Mouse (Mus musculus): Measurements from ENCODE around the gene Htr1f. TPM values are rescaled to one million over a fixed set of nuclear protein-coding genes. Genes with fewer than 3 reads are reported as not detected.
A peak's percentile ranks its signal among the peaks of the same experiment; 100 is the strongest.

Gene Htr1f
- polyA plus RNA-seq, 1 experiment from 2014 or later = not detected

- Histone ChIP-seq H3K27me3 (ENCODE audit: control insufficient read depth, insufficient read depth, low read length) (no peaks in the 10 kb centered on the region), H3K4me3 (replicated peaks; ENCODE audit: low read length) (no peak overlapping the region), H3K36me3 (ENCODE audit: control insufficient read depth, insufficient read depth, low read length) (no peaks in the 10 kb centered on the region), H3K9ac (ENCODE audit: low read length) (no peak overlapping the region), H3K9me3 (replicated peaks; ENCODE audit: control insufficient read depth, low read length) (no peaks in the 10 kb centered on the region), H3K27ac (ENCODE audit: low read length) (no peak overlapping the region), H3K4me1 (ENCODE audit: control insufficient read depth, insufficient read depth, low read length) (no peaks in the 10 kb centered on the region), H3K4me2 (ENCODE audit: low read depth, low read length) (no peak overlapping the region)
- WGBS = 80% methylated on average over 10 of the region's 10 CpGs
- ATAC-seq (ENCODE audit: insufficient read depth, low FRiP score) = no peak
These were observed 196.9 kb downstream of the Htr1f start for GRCm38 (mm10) chr16:64908747-64909146.

DNA sequence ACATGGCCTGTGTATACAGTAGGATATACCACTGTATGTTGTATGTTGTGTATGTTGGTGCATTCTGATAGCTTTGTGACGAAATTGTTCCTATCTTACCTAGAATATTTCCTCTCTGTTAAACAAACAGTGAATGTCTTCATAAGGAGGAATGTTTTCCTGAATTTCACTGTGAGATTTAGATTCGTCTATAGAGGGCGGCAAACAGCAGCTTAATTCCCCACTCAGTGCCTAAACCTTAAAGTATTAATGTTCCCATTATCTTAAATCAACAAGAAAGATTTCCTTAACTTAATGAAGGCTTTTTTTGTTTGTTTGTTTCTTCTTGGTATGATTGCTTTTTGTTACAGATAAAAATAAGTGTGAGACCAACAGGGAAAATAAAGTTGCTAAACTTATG lies 198.5 kb downstream of the Htr1f start:
- Histone ChIP-seq H3K27ac (ENCODE audit: low read length) (no peak overlapping the region), H3K36me3 (ENCODE audit: control insufficient read depth, insufficient read depth, low read length) (no peaks in the 10 kb centered on the region), H3K4me2 (ENCODE audit: low read depth, low read length) (no peak overlapping the region), H3K9me3 (replicated peaks; ENCODE audit: control insufficient read depth, low read length) (no peaks in the 10 kb centered on the region), H3K4me3 (replicated peaks; ENCODE audit: low read length) (no peak overlapping the region), H3K9ac (ENCODE audit: low read length) (no peak overlapping the region), H3K27me3 (ENCODE audit: control insufficient read depth, insufficient read depth, low read length) (no peaks in the 10 kb centered on the region), H3K4me1 (ENCODE audit: control insufficient read depth, insufficient read depth, low read length) (no peaks in the 10 kb centered on the region)
- ATAC-seq (ENCODE audit: insufficient read depth, low FRiP score) = no peak
- 19% methylated on average over 3 of the region's 3 CpGs for WGBS

- no peak overlapping the region for H3K4me3 ChIP-seq (replicated peaks; ENCODE audit: low read length)
- no peak overlapping the region for H3K4me2 ChIP-seq (ENCODE audit: low read depth, low read length)
- no peak overlapping the region for H3K9ac ChIP-seq (ENCODE audit: low read length)
- no peaks in the 10 kb centered on the region for H3K9me3 ChIP-seq (replicated peaks; ENCODE audit: control insufficient read depth, low read length)
- 35% methylated on average over 2 of the region's 2 CpGs for WGBS
- no peaks in the 10 kb centered on the region for H3K4me1 ChIP-seq (ENCODE audit: control insufficient read depth, insufficient read depth, low read length)
- no peaks in the 10 kb centered on the region for H3K36me3 ChIP-seq (ENCODE audit: control insufficient read depth, insufficient read depth, low read length)
- ATAC-seq (ENCODE audit: insufficient read depth, low FRiP score) = no peak
- H3K27me3 ChIP-seq (ENCODE audit: control insufficient read depth, insufficient read depth, low read length) = no peaks in the 10 kb centered on the region
- no peak overlapping the region for H3K27ac ChIP-seq (ENCODE audit: low read length)
These were observed 202.3 kb downstream of the Htr1f start for GRCm38 (mm10) chr16:64903328-64903727.

DNA sequence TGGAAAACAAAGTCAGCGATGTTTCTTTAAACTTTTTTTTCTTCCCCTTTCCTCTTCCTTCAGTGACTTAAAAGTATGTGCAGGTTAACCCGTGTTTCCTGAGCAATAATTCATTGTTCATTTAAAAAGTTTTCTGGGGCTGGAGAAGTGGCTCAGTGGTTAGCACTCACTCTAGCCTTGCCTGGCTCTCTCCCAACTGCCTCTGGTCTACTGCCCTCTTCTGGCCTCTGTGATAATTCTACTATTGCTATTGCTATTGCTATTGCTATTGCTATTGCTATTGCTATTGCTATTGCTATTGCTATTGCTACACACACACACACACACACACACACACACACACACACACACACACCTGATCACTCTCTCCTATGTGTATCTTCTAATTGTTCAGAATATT lies 206.6 kb downstream of the Htr1f start:
- H3K4me3 ChIP-seq (replicated peaks; ENCODE audit: low read length) = no peak overlapping the region
- no peak overlapping the region for H3K4me2 ChIP-seq (ENCODE audit: low read depth, low read length)
- no peak overlapping the region for H3K9ac ChIP-seq (ENCODE audit: low read length)
- no peak for ATAC-seq (ENCODE audit: insufficient read depth, low FRiP score)
- no peaks in the 10 kb centered on the region for H3K27me3 ChIP-seq (ENCODE audit: control insufficient read depth, insufficient read depth, low read length)
- no peak overlapping the region for H3K27ac ChIP-seq (ENCODE audit: low read length)
- H3K9me3 ChIP-seq (replicated peaks; ENCODE audit: control insufficient read depth, low read length) = no peaks in the 10 kb centered on the region
- 61% methylated on average over 2 of the region's 2 CpGs for WGBS
- no peaks in the 10 kb centered on the region for H3K4me1 ChIP-seq (ENCODE audit: control insufficient read depth, insufficient read depth, low read length)
- H3K36me3 ChIP-seq (ENCODE audit: control insufficient read depth, insufficient read depth, low read length) = no peaks in the 10 kb centered on the region

- Histone ChIP-seq H3K4me2 (ENCODE audit: low read depth, low read length) (no peak overlapping the region), H3K27me3 (ENCODE audit: control insufficient read depth, insufficient read depth, low read length) (no peaks in the 10 kb centered on the region), H3K9ac (ENCODE audit: low read length) (no peak overlapping the region), H3K4me1 (ENCODE audit: control insufficient read depth, insufficient read depth, low read length) (no peaks in the 10 kb centered on the region), H3K36me3 (ENCODE audit: control insufficient read depth, insufficient read depth, low read length) (no peaks in the 10 kb centered on the region), H3K9me3 (replicated peaks; ENCODE audit: control insufficient read depth, low read length) (peaks cover 7% of the 10 kb centered on the region; the same call in 1 of the 2 replicates), H3K27ac (ENCODE audit: low read length) (no peak overlapping the region), H3K4me3 (replicated peaks; ENCODE audit: low read length) (no peak overlapping the region)
- no peak for ATAC-seq (ENCODE audit: insufficient read depth, low FRiP score)
- WGBS = 91% methylated on average over 3 of the region's 3 CpGs
These were observed 216.2 kb downstream of the Htr1f start for GRCm38 (mm10) chr16:64889496-64889895.

DNA sequence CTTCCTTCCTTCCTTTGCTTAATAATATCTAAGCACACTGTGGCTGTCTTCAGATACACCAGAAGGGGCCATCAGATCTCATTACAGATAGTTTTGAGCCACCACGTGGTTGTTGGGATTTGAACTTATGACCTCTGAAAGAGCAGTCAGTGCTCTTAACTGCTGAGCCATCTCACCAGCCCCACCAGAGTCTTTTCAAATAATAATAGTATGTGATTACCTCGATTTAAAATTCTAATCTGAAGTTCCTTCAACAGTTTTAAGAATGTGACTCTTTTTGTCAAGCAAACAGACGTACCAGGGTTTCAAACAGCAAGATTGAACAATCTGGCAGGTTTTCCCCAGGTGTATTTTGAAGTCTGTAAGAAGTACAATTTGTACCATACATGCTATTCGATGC lies 220.1 kb downstream of the Htr1f start:
- peaks cover 5% of the 10 kb centered on the region; the same call in 1 of the 2 replicates for H3K4me1 ChIP-seq (ENCODE audit: control insufficient read depth, insufficient read depth, low read length)

GRCm38 (mm10) chr16:64885142-64885541 lies 220.5 kb downstream of the Htr1f start:
- no peak for ATAC-seq (ENCODE audit: insufficient read depth, low FRiP score)
- Histone ChIP-seq H3K4me2 (ENCODE audit: low read depth, low read length) (no peak overlapping the region), H3K27ac (ENCODE audit: low read length) (no peak overlapping the region), H3K27me3 (ENCODE audit: control insufficient read depth, insufficient read depth, low read length) (no peaks in the 10 kb centered on the region), H3K9me3 (replicated peaks; ENCODE audit: control insufficient read depth, low read length) (peaks cover 7% of the 10 kb centered on the region; the same call in 1 of the 2 replicates), H3K9ac (ENCODE audit: low read length) (no peak overlapping the region), H3K4me1 (ENCODE audit: control insufficient read depth, insufficient read depth, low read length) (peaks cover 5% of the 10 kb centered on the region; the same call in 1 of the 2 replicates), H3K36me3 (ENCODE audit: control insufficient read depth, insufficient read depth, low read length) (no peaks in the 10 kb centered on the region), H3K4me3 (replicated peaks; ENCODE audit: low read length) (no peak overlapping the region)
- 33% methylated on average over 3 of the region's 3 CpGs for WGBS

More for the DNA sequence above, 220.1 kb downstream of the Htr1f start:
- H3K27ac ChIP-seq (ENCODE audit: low read length) = no peak overlapping the region
- no peaks in the 10 kb centered on the region for H3K36me3 ChIP-seq (ENCODE audit: control insufficient read depth, insufficient read depth, low read length)
- no peak for ATAC-seq (ENCODE audit: insufficient read depth, low FRiP score)
- H3K9me3 ChIP-seq (replicated peaks; ENCODE audit: control insufficient read depth, low read length) = peaks cover 7% of the 10 kb centered on the region; the same call in 1 of the 2 replicates
- H3K9ac ChIP-seq (ENCODE audit: low read length) = no peak overlapping the region
- H3K4me3 ChIP-seq (replicated peaks; ENCODE audit: low read length) = no peak overlapping the region
- H3K27me3 ChIP-seq (ENCODE audit: control insufficient read depth, insufficient read depth, low read length) = no peaks in the 10 kb centered on the region
- no peak overlapping the region for H3K4me2 ChIP-seq (ENCODE audit: low read depth, low read length)
- 51% methylated on average over 4 of the region's 4 CpGs for WGBS

DNA sequence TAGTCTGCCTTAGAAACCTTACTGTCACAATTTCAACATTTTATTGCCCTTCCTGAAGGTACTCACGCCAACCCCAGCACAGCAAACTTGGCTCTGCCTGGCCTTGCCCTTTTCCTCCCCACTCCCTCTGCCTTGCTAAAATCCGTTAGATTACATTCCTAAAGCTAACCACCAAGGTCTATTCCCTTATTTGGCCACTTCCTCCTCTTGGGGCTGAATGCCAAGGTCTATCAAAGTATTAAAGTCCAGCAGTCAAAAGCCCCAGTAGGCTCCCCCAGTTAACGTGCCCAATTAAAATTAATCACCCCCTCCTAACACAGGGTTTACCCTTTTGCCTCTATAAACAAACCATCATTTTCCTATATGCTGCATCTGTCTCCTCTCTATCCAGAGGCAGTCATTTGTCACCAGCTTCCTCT lies 221.2 kb downstream of the Htr1f start:
- Histone ChIP-seq H3K27ac (ENCODE audit: low read length) (no peak overlapping the region), H3K4me3 (replicated peaks; ENCODE audit: low read length) (no peak overlapping the region), H3K4me1 (ENCODE audit: control insufficient read depth, insufficient read depth, low read length) (peaks cover 5% of the 10 kb centered on the region; the same call in 1 of the 2 replicates), H3K36me3 (ENCODE audit: control insufficient read depth, insufficient read depth, low read length) (no peaks in the 10 kb centered on the region), H3K9ac (ENCODE audit: low read length) (no peak overlapping the region), H3K4me2 (ENCODE audit: low read depth, low read length) (no peak overlapping the region), H3K9me3 (replicated peaks; ENCODE audit: control insufficient read depth, low read length) (peaks cover 7% of the 10 kb centered on the region; the same call in 1 of the 2 replicates), H3K27me3 (ENCODE audit: control insufficient read depth, insufficient read depth, low read length) (no peaks in the 10 kb centered on the region)
- WGBS = 8% methylated on average over 3 of the region's 3 CpGs
- ATAC-seq (ENCODE audit: insufficient read depth, low FRiP score) = peak; percentile 33; the same call in 1 of the 2 replicates

DNA sequence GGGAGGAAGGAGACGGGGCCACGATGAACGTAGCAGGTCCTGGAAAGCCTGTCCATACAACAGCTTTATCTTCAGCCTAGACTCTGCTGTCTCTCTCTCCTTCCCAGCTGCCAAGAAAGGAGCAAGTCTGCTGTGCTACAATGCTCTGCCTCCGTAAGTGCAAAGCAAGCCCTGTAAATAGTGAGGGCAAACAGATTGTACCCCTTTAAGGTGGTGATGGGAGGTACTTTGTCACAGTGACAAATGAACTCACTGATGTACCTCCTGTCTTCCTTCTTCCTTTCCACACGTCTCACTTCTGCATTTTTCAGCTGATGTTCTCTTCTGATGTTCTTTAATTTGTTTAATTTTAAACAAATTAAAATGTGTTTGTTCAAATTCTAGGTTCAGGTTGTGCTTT lies 221.8 kb downstream of the Htr1f start:
- Histone ChIP-seq H3K9ac (ENCODE audit: low read length) (no peak overlapping the region), H3K4me1 (ENCODE audit: control insufficient read depth, insufficient read depth, low read length) (peaks cover 5% of the 10 kb centered on the region; the same call in 1 of the 2 replicates), H3K9me3 (replicated peaks; ENCODE audit: control insufficient read depth, low read length) (peaks cover 5% of the 10 kb centered on the region; the same call in 1 of the 2 replicates), H3K36me3 (ENCODE audit: control insufficient read depth, insufficient read depth, low read length) (no peaks in the 10 kb centered on the region), H3K4me3 (replicated peaks; ENCODE audit: low read length) (no peak overlapping the region), H3K27ac (ENCODE audit: low read length) (no peak overlapping the region), H3K27me3 (ENCODE audit: control insufficient read depth, insufficient read depth, low read length) (no peaks in the 10 kb centered on the region), H3K4me2 (ENCODE audit: low read depth, low read length) (no peak overlapping the region)
- ATAC-seq (ENCODE audit: insufficient read depth, low FRiP score) = no peak
- 35% methylated on average over 5 of the region's 5 CpGs for WGBS
